Mouse (Mus musculus): ENCODE measurements at regions not wholly inside any gene's neighbourhood (a gene's known extent, or its start where the extent isn't known, plus 50 kb on each side); places are given as distances from the start of the nearest gene placed in this dataset.

DNA sequence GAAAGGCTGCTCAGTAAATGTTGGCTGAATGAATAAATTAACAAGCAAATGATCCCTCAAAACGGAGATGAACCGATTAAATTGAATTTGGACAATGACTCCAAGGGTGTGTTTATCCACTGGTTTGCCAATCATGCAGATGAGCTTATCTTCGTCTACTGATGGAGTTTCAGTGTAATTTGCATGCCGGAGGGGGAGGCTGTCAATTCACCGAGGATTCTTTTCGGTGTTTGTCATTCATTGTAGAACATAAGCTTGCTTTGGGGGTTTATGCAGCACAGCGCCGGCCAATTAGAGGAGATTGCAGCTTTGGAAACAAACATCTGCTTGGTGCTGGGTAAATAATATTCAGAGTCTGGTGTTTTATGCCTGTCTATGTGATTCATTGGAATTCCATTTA lies 132.7 kb downstream of the Otoa start:
- ATAC-seq (replicated peaks; ENCODE audit: low read depth, poor library complexity, severe bottlenecking) = no peak

DNA sequence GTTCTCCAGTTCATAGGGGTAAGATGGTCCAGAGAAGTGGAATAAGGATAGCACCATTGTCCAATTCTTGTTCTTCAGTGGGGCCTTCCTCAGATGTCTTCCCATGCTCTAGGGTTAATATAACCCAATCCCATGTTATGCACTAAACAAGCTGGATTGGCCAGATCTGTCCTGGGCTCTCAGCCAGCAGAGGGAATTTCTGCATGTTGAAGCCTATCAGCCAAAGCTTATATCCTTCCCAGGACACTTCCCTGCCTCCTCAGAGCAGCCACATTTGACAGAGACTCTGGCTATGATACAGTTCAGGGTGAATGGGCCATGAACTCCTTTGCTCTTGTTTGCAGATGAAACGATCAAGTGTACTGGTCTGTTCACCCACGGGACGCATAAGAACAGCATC lies 133.6 kb downstream of the Otoa start:
- no peak for ATAC-seq (replicated peaks; ENCODE audit: low read depth, poor library complexity, severe bottlenecking)

DNA sequence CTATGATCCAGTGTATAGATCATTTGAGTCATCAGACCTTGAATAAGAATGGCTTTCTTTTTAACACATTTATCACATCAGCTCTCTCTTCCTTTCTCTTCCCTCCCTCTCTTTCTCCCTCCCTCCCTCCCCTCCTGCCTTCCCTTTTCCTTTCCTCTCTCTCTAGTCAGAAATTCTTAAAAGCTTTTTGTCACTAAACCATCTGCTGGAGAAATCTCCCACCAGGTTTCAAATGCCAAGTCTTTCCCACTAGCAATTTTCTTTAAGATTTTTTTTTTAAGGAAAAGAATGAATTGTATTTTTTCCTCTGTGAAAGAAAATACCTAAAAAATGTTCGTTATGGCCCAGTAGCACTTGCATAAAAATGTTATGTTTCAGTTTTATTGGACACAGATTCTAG lies 134.3 kb downstream of the Otoa start:
- ATAC-seq (replicated peaks; ENCODE audit: low read depth, poor library complexity, severe bottlenecking) = no peak

DNA sequence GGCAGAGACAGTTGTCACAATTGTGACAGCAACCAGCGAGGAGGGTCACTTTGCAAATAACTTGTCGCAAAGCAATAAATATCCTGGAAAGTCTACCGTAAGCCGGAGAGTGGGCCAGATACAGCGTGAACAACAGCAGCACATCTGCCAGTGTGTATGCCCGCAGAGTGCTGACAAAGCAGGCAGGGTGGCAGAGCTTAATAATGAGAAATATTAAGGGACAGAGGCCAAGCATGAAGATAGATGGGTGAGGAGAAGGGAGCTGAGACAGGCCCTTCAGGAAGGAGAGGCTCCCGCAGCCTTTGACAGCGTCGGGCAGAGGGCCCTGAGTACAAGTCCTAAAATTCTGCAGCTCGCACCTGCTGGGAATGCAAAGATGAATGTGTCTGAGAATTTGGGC lies 136.6 kb downstream of the Otoa start:
- ATAC-seq (replicated peaks; ENCODE audit: low read depth, poor library complexity, severe bottlenecking) = no peak

DNA sequence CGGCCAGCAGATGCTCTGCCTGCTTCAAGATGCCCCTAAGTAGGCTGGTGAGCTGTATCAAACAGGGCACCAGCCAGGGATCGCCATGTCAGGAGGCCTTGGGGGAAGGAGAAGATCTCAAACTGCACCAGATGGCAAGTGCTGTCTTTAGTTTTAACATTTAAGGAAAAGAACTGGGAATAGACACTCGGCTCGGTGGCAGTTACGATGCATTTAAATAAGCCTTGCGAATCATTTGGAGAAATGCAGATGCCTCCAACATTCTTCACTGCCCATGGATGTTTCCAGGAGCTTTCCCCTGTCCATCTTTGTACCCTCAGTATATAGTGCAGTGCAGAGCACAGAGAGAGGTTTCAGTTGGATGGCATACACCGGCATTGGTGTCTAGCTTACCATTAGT lies 139.7 kb downstream of the Otoa start:
- ATAC-seq (replicated peaks; ENCODE audit: low read depth, poor library complexity, severe bottlenecking) = no peak

DNA sequence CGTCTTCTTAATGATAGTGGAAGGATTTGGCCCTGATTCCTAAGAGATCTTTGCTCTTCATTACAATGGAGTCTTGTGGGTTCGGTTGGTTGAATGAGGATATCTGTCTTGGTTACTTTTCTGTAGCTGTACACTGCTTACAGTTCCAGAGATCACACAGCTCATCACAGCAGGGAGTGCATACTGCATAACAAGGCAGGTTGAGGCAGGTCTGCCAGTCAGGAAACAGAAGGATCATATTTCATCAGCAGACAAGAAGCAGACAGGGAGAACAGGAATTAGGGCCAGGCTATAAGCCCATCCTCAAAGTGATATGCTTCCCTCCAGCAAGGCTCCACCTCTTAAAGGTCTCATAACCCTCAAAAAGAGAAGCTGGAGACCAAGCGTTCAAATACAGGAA lies 150.4 kb downstream of the Otoa start:
- no peak for ATAC-seq (replicated peaks; ENCODE audit: low read depth, poor library complexity, severe bottlenecking)

DNA sequence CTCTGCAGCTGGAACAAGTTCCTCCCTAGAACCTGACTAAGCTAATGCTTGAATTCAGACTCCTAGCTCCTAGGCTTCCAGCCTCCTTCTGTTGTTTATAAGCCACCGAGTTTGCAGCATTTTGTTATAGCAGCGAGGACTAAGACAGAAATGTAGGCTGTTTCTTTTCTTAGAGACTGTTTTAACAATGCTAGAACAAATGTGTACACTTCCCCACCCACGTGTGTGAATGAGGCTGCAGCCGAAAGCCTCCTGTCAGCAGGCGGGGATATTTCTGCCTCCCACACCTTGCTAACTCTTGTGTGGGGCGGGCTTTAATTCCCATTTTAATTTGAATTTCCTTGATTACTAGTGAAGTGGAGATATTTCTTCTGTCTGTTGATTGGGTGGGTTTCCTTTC lies 153.4 kb downstream of the Otoa start:
- no peak for ATAC-seq (replicated peaks; ENCODE audit: low read depth, poor library complexity, severe bottlenecking)

DNA sequence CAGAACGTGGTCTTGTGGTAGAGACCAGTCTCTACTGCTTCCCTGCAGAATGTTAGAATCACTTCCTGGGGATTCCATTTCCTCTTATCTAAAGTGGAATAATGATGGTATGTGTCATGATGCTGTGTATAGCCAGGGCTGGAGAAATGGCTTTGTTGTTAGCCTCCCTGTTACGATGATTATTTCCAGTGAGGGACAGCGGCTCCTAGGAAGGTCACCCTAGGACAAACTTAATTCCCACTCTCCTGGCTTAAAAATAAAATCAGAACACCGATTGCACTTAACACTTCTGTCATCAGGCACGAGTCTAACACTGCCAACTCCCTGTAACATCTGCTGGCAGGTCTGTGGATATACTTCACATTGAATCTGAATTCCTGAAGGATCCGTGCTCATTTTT lies 151.9 kb upstream of the Hs3st2 start:
- no peak for ATAC-seq (replicated peaks; ENCODE audit: low read depth, poor library complexity, severe bottlenecking)

DNA sequence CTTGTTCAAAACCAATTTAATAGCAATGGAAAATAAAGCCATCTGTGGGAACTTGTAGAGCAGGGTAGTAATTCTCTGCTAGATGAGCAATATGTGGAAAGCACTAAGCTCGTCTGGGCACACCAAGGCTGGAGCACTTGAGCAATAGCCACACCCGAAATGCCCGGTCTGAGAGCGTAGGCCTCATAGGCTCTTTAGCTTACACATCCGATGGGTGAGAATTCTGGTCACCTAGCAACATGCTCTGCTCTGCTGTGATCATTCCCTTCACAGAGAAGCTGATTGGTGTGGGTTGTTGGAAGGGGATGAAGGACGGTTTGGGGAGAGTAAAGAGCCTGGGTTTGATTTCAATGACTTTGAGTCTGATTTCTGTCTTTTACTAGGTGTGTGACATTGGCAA lies 143.8 kb upstream of the Hs3st2 start:
- ATAC-seq (replicated peaks; ENCODE audit: low read depth, poor library complexity, severe bottlenecking) = no peak

DNA sequence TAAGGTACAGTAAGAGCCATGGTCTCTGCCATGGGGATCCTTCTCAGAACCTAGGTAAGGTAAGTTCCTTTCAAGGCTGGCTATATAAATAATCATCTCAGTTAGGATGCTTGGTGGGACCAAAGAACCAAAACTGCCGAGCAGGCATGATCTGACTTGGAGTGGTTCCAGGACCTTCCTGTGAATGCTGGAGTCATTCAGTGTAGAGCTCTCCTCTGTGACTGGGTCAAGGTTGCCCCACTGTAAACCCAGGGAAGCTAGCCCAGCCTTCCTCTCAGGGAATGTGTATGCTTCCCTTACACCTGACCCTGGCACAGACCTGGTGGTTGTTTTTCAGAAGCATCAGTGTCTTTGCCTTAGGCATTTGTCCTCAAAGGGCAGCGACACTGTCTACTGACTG lies 134.2 kb upstream of the Hs3st2 start:
- ATAC-seq (replicated peaks; ENCODE audit: low read depth, poor library complexity, severe bottlenecking) = no peak

DNA sequence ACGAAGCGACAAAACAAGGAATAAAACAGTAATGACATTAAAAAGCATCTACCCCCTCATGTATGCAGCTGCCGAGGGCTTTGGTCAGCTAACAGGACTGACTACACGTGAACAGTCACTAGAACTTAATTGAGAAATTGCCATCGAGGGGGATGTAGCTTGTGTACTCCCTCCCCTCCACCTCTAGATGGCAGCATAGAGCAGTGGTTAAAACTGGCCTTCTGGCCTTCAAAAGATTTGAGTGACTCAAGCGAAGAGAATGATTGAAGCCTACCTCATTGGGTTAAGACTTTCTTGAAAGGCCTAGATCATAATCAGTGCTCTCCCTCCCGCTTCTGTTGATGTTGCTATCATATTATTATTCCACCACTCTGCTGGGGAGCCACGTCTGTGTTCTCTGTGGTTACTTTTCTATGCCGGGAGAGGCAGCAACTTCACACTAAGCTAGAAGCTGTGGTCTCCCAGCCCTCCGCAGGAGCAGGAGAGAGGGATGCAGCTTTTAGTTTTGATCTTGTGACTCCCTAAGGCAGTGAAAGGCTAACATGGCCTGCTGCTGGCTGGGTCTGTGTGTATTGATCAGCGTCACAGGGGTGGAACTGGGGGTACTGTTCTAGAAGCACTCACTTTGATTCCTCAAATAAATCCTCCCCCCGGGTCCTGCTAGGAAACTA lies 132.7 kb upstream of the Hs3st2 start:
- peak; percentile 87 for ATAC-seq (replicated peaks; ENCODE audit: low read depth, poor library complexity, severe bottlenecking)

DNA sequence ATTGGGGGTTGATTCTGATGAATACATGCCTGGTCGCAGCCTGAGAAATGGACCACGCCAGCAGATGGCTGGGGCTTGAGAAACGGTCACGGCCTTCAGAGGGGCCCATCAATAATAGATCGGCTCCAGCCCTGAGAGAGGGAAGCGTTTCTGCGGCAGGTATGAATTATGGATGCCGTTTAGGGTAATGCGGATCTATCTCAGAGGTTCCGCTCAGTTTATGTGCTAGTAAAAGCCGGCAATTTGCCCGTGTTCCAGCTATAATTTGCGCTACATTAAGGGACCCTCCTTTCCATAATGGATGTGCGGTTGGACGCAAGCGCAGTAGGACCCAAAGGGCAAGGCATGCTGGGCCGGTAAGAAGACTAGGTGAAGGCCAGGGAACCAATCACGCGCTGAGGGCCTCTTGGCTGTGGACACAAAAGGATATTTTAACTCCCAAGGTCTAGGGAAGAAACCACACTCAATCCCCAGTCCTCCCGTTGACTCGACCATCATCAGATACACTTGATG lies 132.1 kb upstream of the Hs3st2 start:
- no peak for ATAC-seq (replicated peaks; ENCODE audit: low read depth, poor library complexity, severe bottlenecking)

DNA sequence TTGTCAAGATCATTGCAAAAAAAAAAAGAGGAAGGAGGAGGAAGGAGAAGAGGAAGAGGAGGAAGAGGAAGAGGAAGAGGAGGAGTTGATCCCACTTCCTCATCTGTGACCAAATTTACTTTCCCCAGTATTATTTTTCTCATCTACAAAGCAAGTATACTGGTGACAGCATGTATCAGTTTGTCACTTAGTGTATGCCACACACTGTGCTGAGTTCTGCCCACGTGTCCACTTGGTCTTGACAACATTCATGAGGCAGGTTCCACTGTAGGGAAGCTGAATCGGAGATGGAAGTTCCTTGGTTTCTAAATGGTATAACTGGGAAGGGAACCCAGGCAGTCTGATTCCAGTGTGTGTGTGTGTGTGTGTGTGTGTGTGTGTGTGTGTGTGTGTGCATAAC lies 122.3 kb upstream of the Hs3st2 start:
- no peak for ATAC-seq (replicated peaks; ENCODE audit: low read depth, poor library complexity, severe bottlenecking)

DNA sequence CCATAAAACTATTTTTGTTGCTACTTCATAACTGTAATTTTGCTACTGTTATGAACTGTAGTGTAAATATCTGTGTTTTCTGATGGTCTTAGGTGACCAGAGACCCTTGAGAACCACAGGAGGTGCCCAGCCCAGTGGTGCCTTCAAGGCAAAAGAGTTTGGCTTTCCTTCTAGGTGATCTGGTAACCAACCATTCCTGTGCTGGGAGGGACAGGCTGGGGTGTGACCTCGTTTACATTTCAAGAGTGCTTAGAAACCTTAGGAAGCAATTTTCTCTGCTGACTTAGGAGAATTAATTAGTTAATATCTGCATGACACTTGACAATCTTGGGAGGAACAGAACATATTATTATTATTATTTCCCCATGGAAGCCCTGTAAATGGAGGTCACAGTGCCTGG lies 111.1 kb upstream of the Hs3st2 start:
- no peak for ATAC-seq (replicated peaks; ENCODE audit: low read depth, poor library complexity, severe bottlenecking)

DNA sequence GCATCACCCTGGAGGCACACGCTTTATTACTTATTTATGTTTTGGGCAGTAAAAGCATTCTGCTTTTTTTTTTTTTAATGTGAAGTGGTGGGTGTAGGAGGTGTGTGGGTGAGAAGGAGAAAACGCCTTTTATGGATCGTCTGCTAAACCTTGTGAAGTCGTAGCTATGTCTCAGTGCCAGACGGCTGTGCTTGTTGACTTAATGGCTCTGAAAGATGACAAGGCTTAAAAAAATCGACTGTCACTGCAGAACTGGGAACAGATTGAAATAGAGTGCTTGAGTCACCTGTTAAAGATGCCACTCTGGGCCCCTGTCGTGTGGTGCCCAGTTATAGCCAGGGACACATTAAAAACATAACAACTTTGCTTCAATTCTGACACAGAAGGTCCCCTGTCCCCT lies 109.5 kb upstream of the Hs3st2 start:
- no peak for ATAC-seq (replicated peaks; ENCODE audit: low read depth, poor library complexity, severe bottlenecking)

DNA sequence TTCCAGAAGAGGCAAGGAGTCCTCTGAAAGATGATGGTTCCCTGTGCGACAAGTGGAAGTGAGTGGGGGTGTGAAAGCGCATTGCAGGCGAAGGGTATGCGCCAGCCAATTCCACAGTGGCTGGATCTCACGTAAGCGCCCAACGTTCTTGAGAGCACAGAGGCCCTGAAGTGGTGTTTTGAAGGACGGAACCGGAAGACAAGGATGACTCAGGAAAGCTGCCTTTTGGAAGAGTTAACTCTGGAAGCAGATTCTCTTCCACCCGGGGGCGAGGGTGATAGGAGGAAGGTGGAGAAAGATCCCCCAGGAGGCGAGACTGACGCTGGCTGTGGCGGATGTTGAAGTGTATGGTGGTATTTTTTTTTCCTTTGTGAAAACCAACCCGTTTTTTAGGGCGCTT lies 101.9 kb upstream of the Hs3st2 start:
- ATAC-seq (replicated peaks; ENCODE audit: low read depth, poor library complexity, severe bottlenecking) = no peak

DNA sequence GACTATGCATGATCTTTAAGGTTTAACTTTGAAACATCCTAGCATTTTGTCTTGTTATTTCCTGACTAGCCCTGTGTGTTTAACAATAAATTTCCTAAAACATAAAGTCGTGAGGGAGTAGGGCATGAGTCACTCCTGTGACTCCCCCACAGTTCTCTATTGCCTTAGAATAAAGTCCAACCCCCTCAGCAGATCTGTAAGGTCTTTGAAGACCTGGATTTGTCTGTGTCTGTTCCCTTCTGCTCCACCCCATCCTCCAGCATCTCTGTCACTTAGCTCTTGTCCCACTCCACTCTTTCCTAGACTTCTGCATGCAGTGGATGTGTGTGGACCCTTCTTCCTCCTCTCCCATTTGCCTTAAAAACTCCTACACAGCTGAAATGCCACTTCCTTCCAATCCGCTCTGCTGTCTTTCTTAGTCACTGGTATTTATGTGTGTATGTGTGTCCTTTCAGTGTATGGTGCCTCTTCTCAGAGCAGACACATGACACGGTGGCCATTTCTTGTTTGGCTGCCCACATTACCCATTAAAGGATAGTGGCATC lies 95.4 kb upstream of the Hs3st2 start:
- no peak for ATAC-seq (replicated peaks; ENCODE audit: low read depth, poor library complexity, severe bottlenecking)

DNA sequence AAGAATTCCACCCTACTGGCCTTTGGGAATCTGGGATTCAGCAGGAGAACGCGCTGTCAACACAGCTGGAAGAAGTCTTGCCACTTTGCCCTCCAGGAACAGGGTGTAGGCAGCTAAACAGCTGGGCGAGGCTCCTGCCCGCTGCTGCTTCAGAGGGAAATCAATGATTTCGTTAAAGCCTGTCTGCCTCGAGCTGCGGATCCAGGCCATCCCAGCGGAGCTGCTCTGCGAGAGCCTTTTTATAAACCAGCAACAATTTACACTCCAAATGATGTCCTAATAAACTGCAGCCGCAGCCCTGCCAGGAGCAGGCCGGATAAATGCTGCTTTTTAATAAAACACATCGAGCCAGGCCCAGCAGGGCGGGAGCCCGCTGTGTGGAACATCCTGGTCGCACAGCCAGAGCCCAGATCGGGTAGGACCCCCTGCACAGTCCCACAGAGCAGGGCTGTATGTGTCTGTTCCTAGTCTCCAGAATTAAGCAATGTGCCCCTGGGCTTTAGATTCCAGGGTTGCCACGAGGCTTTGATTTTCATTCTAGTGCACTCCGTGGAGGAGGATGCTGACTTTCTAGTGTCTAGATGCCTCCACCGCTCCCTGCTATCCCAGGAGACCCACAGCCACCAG lies 78.6 kb upstream of the Hs3st2 start:
- no peak for ATAC-seq (replicated peaks; ENCODE audit: low read depth, poor library complexity, severe bottlenecking)

DNA sequence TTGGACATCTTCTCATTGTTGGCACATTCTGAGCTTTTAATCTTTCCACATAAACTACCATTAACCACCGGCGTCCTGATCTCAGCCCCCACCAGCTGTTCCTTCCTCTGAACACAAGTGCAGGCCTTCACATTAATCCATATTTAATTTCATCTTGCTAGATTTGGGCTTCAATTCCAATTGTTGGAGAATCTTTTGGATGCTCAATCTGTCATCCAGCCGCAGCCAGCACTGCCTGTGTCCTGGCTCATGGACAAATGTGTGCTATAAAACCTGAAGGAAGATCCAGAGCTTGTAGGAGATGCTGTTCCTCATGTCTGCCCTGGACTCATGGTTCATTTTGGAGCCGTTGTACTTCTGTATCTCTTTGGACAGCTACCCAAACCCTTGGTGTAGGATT lies 77.1 kb upstream of the Hs3st2 start:
- ATAC-seq (replicated peaks; ENCODE audit: low read depth, poor library complexity, severe bottlenecking) = no peak

DNA sequence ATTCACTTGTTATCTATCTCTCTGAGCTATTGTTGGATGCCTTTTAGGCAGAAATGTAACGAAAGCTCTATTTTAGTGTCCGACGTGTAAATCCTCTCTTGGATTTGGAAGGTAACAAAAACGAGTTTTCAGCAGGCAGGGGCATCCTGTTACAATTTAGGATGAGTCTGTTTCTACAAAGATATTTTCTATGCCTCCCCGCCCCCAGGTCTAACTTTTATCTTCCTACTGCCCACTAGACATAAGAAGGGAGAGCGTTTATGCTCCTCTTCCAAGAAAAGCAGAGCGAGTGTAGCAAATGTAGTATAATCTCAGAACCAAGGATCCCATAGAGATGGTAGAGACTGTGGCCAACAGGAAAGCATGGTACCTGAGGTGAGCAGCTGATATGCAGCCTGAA lies 62.4 kb upstream of the Hs3st2 start:
- ATAC-seq (replicated peaks; ENCODE audit: low read depth, poor library complexity, severe bottlenecking) = no peak

DNA sequence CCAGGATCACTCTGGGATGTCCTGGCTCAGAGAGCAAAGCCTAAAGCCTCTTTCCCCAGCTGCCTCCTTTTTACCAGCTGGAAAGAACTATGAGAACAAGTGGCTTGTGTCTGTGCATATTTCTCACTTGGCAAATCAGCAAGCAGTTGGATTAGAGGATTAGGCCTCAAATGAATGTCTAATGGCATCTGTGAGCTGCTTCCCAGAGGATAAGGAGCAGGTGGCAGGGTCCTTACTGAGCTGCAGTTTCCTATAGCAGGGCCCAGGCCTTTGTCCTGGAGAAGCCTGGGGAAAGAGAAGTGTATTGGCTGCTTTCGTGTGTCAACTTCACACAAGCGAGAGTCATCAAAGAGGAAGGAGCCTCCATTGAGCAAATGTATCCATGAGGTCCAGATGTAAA lies 59.1 kb upstream of the Hs3st2 start:
- no peak for ATAC-seq (replicated peaks; ENCODE audit: low read depth, poor library complexity, severe bottlenecking)

Data from common myeloid progenitor, adult 5-6 weeks (primary cell).